Mouse (Mus musculus) layer of hippocampus, postnatal 25 days (tissue): ENCODE results near the gene Ccnt1. TPM values are rescaled to one million over a fixed set of nuclear protein-coding genes. Genes with fewer than 3 reads are reported as not detected.

ENCODE experiments used
- DNase-seq, 2 experiments: peaks; one replicate each; pipeline ENCODE4 v3.0.0; 2022; ENCODE audit warnings: mixed read lengths in 2 of 2, low spot score in 1 of 2; ENCODE audit errors: extremely low spot score in 1 of 2
- microRNA-seq, 2 experiments: library from miRNA; unstranded; fragments of <30 nt; microRNA quantifications; one replicate each; pipeline ENCODE4 v1.2.0; 2021
- total RNA-seq, 2 experiments: library from RNA; stranded (reverse); gene quantifications; 2 replicates each; pipeline ENCODE4 v1.2.3; 2021

Gene Ccnt1
- total RNA-seq, 2 experiments from 2014 or later = 40.1 to 45.0 TPM

DNA sequence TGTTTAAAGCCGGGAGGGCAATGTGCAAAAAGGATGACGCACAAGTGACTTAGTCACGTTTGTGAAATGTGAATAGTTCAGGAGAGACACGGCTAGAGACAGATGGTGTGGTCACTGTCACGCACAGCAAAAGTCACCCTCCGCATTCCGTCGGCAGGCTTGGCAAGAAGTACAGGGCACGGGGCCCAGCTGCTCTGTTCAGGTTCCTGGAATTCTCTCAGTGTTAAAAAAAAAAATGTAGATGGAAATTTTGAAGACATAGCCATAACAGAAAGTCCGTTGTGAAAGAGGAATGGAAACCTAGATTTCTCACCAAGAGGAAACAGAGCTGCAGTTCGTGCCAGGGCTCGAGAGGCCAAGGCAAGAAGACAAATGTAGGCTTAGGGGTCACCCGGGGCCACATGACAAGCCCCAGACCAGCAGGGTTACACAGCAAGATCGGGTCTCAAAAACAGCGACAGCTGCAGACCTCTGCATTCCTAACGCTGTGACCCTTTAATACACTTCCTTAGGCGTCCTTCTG is 57.9 kb downstream of the Ccnt1 start:
- no peak for DNase-seq

DNA sequence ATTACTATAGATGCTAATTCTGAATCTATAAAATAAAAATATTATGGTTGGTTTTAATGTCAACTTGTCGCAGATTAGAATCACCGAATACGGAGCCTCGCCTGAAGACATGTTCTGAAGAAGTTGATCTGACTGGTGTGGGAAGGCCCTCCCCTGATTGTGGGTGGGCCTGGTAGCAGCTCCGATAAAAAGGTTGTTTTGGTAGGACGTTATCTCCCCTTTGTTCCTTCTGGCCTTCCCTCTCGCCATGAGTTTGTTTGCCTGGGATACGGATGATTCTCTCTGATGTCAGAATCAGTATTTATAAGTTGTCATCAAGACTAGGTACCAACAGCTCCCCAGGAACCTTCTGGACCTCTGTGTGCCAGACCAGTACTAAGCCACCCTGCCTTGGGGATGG is 58.5 kb downstream of the Ccnt1 start:
- DNase-seq = no peak

DNA sequence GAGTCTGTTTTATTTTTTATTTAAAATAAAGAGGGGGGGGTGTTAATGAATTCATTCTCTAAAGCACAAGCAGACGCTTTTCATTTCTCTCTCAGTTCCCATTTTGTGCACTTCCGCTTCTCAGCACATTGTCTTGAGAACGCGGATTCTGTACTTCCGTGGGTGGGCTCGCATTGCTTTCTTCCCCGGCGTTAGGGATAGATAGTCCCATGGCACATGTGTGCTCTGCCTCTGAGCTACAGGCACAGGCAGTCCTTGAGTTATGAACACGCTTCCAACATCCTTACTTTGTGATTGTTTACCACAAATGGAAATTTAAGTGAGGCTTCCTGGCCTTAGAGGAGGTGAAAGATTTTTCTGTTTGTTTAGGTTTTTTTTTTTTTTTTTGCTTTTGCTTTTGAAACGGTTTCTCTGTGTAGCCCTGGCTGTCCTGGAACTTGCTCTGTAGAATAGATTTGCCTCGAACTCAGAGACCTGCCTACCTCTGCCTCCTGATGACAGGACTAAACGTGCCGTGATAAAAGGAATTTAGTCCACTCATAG is 59.3 kb downstream of the Ccnt1 start:
- DNase-seq = no peak

DNA sequence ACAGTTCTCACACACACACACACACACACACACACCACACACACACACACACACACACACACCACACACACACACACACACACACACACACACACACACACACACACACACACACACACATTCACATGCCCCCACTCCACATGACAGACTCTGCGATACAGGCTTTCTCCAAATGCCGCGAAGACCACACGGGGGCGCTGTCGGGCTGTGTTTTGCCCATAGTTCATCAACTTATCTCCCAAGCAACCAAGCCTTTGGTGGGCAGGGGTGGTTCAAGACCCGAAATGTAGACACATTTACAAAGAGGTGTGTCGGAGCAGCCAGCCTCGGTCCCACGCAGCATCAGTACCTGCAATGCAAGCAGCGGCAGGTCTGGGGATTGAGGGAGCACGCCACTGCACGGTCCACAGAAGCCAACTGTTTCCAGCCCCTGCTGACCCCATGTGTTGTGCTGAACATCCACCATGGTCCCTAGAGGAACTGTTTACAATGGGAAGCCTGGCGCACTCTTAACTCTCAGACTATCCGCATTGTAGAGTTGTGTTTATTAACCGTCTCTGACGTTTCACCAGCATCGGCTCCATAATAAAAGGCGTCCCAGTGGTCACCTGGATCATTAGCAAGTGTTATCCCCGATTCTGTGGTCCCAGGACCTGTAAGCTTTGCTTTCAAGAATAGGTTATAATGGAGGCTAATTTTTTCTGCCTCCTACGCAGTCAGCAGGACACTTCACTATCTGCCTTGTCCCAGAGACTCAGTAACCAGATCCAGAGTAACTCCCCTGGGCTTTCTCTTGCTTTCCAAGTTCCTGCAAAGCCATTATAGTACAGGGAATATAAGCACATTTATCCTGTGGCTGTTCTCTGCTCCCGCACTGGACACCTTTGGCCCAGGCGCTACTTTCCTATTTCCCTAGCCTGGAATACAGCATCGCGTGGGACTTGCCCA is 60.0 kb downstream of the Ccnt1 start:
- DNase-seq = peak; percentile 70 to 88

DNA sequence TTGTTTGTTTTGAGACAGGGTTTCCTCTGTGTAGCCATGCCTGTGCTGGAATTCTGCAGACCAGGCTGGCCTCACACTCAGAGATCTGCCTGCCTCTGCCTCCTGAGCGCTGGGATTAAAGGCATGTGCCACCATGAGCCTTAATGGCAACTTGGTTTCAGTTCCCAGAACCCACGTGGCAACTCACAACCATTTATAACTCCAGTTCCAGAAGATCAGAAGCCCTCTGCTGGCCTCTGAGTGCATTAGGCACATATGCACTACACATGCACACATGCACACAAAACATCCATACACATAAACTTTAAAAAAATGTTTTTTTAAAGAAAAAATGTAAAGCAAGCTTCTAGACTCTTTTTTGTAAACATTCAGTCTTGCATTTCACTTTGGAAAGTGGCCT is 61.3 kb downstream of the Ccnt1 start:
- no peak for DNase-seq

DNA sequence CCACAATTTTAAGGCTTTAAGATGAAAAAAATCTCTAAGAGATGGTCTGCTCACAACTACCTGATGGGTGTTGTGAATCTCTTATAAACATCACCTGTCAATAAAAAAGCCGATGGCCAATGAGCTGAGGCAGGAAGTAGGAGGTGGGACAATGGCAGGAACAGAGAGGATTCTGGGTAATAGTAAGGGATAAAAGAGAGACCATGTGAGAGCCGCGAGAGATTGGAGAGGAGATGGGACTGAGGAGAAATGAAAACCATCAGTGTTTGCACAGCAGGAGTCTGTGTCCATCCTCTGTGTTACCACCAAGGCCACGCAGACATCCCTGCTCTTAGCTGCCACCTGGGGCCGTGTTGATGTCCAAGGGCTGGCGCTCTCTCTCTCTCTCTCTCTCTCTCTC is 63.4 kb downstream of the Ccnt1 start:
- no peak for DNase-seq

DNA sequence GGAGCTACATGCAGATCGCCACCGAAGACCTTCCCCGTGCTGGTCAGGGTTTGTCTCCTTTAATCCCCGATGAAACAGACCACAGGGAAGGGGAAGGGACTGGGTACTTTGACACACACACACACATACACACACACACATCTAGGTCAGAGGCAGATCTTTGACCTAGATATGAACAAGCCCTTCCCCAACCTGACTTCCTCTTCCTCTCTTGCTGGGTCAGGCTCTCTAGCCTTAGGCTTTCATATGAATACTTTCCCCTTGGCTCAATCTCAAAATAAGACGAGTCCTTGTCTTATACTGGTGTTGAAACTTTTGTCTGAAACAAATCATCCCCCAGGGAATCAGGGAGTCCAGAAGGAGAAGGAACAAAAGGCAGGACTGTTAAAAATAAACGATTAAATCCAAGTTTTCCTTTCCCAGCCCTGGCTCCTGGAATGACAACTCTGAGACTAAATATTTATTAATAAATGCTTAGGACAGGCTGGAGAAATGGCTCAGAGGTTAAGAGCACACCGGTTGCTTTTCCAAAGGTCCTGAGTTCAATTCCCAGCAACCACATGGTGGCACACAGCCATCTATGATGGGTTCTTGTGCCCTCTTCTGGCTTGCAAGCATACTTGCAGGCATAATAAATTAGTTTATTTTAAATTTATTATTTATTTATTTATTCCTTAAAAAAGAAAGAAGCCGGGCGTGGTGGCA is 64.3 kb downstream of the Ccnt1 start:
- DNase-seq = no peak

DNA sequence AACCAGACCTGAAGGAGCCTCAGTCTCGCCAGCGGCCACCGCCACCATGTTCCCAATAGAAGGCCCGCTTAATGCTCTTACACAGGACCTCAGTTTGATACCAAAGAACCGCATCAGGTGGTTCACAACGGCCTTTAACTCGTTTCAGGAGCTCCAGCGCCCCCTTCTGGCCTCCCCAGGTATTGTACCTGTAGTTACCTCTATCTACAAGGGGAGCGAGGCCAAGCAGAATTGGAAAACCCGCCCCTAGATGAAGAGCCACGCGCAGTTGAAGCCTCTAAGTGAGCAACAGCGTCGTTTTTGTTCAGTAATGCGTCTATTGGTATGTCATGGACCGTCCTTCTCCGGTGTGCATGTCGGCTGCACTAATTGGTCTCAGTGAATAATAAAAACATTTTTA is 66.2 kb downstream of the Ccnt1 start:
- DNase-seq = peak; percentile 44 to 81

DNA sequence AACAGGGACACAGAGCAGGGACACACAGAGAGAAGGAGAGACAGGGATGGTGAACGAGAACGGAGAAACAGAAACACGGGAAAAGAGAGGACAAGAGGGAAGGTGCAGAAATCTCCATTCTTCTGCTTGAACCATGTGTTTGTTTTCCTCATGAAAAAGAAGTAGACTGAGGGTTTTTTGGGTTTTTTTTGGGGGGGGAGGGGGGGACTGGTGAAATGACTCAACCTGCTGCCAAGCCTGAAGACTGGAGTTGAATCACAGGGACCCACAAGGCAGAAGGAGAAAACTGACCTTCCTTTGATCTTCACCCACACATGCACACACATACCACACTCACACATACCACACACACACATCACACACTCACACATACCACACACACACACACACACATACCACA is 67.4 kb downstream of the Ccnt1 start:
- DNase-seq = no peak

DNA sequence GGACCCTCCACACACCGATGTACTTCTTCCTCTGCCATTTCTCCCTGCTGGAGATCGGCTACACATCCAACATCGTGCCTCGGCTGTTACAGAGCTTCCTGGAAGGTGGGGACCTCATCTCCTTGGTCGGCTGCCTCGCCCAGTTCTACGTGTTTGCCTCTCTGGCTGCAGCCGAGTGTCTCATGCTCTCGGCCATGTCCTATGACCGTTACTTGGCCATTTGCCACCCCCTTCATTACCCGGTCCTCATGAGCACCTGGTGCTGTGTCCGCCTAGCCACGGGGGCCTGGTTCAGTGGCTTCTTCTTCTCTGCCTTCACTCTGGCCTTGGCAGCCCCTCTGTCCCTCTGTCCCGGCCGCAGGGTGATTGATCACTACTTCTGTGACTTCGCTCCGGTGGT is 73.1 kb downstream of the Ccnt1 start:
- no peak for DNase-seq

DNA sequence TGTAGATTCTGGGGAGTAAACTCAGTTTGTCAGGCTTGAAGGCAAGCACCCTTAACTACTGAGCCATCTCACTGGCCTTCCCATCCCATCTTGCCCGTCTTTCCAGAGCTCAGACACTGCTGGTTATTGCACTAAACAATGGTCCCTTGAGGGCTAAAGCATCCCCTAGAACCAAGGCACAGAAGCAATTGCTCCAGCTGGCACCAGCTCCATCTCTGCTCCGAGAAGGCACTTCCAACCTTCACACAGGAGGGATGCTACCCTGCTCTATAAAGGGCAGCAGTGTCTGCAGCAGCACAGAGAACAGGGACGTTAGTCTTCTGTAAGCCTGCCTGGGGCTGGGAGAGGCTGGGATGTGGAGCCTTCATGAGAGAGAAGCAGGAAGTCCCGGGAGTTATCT is 78.6 kb downstream of the Ccnt1 start, which contains the start of gene Olfr279:
TSS of gene Olfr279 (plus strand) at position 301 of the 400 bp plus-strand sequence.
- no peak for DNase-seq

DNA sequence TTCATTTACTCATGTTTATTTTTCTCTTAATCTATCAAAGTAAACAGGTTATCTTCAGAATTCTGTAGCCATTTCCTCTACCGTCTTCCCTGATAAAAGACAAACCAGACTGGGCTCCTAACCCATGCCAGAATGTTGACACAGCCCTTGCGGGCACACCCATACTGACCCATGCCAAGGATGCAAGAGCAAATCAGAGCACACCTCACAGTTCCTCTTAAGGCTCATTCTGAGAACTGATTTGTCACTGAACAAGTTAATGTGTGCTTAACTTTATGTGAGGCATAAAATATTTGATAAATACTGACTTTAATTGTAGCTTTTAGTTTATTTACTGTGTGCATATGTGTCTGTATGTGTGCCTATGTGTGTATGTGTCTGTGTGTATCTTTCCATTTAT is 79.4 kb downstream of the Ccnt1 start:
- no peak for DNase-seq

Small RNAs within 50 kb of the gene (microRNA-seq; reads per million reads assigned to microRNA genes)
- gene Mir1291 = 3.1 to 7.4 reads per million in 2 experiments

Other genes starting within 250 kb of the Ccnt1 start
- gene Olfr284, start 229.9 kb downstream of the Ccnt1 start, total RNA-seq = not detected
- not detected for gene Olfr283, start 190.0 kb downstream of the Ccnt1 start, total RNA-seq
- gene Olfr282, start 139.7 kb downstream of the Ccnt1 start, total RNA-seq = not detected
- not detected for gene Olfr281, start 118.3 kb downstream of the Ccnt1 start, total RNA-seq
- not detected for gene OR5BS1P, start 101.0 kb downstream of the Ccnt1 start, total RNA-seq
- gene Lalba, start 88.2 kb downstream of the Ccnt1 start, total RNA-seq = not detected
- gene Olfr279, start 78.5 kb downstream of the Ccnt1 start, total RNA-seq = under 1 TPM; 0.07 to 0.16 TPM
- gene Kansl2, start 36.7 kb downstream of the Ccnt1 start, total RNA-seq = 10 to 100 TPM; 59.5 to 59.7 TPM
- under 1 TPM in 1 of 2 experiments, not detected in 1; 0.73 TPM for gene 4930415O20Rik, start 81 bp upstream of the Ccnt1 start, total RNA-seq
- gene Adcy6, start 39.2 kb upstream of the Ccnt1 start, total RNA-seq = 10 to 100 TPM; 45.1 to 45.8 TPM
- 100 to 1,000 TPM; 189 to 209 TPM for gene Cacnb3, start 59.9 kb upstream of the Ccnt1 start, total RNA-seq
- 10 to 100 TPM; 75.8 to 79.9 TPM for gene Ddx23, start 92.0 kb upstream of the Ccnt1 start, total RNA-seq
- gene Rnd1, start 106.5 kb upstream of the Ccnt1 start, total RNA-seq = 1 to 10 TPM; 8.3 to 9.4 TPM
- 10 to 100 TPM in 1 of 2 experiments, 1 to 10 TPM in 1; 9.0 to 11.1 TPM for gene Ccdc65, start 137.3 kb upstream of the Ccnt1 start, total RNA-seq
- gene Fkbp11, start 157.3 kb upstream of the Ccnt1 start, total RNA-seq = 1 to 10 TPM; 1.0 to 1.5 TPM
- 100 to 1,000 TPM; 759 to 832 TPM for gene Arf3, start 192.3 kb upstream of the Ccnt1 start, total RNA-seq
- gene Wnt10b, start 207.2 kb upstream of the Ccnt1 start, total RNA-seq = under 1 TPM; 0.31 to 0.37 TPM
- gene Wnt1, start 218.9 kb upstream of the Ccnt1 start, total RNA-seq = not detected
- 1,000 to 10,000 TPM; 1,586 to 1,599 TPM for gene Ddn, start 238.6 kb upstream of the Ccnt1 start, total RNA-seq